Mouse (Mus musculus): ENCODE measurements around the gene Tsga8.

Gene Tsga8

GRCm38 (mm10) chrX:83487598-83487997 lies at the start of gene Tsga8:
Tsga8 (minus strand) TSS chrX:83487924.
- DNase-seq, result no peak
